Mouse (Mus musculus): ENCODE results near the gene Cutal. TPM values are rescaled to one million over a fixed set of nuclear protein-coding genes. Genes with fewer than 3 reads are reported as not detected.

The Cutal gene
- total RNA-seq, 2 experiments from 2014 or later, result 0.41 to 0.90 TPM

- no peak for DNase-seq
These were observed 45.9 kb downstream of the Cutal start for GRCm38 (mm10) chr2:34920144-34920543.

DNA sequence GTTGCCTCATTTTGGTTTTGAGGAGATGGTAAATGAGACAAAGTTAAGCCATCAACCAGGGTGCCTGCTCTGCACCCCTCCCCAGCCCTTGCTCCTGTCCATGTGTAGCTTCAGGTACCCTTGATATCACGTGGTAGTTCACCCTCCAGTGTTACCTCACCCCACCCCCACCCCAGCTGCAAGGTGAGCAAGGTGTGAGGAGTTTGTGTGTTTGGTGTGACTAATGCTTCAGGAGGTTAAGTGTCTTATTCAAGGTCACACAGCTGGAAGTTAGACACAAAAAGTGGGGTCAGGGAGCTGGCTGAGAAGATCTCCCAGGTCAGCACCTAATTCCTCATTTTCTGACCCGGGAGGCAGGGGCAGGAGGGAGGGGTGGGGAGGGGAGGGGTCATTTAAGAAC lies 48.5 kb downstream of the Cutal start:
- no peak for DNase-seq

GRCm38 (mm10) chr2:34927320-34927719 lies 53.1 kb downstream of the Cutal start:
- DNase-seq, result no peak

DNA sequence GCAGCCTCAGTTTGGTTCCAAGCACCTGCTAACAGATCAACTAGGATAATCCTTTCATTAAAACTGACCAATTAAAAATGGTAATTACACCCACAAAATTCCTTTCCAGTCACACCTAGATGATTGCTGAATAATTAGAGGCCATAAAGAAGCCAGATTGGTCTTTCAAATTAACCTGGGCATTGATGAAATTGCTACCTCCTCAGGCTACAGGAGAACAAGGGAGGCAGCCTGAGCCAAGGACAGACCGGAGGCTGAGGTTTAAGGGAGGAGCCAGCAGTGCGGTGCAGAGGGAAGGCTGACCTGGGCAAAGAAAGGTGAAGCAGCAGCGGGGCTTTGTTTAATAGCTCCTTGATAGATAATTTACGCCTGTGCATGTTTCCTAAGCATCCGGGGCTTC lies 63.3 kb downstream of the Cutal start:
- DNase-seq, result no peak

DNA sequence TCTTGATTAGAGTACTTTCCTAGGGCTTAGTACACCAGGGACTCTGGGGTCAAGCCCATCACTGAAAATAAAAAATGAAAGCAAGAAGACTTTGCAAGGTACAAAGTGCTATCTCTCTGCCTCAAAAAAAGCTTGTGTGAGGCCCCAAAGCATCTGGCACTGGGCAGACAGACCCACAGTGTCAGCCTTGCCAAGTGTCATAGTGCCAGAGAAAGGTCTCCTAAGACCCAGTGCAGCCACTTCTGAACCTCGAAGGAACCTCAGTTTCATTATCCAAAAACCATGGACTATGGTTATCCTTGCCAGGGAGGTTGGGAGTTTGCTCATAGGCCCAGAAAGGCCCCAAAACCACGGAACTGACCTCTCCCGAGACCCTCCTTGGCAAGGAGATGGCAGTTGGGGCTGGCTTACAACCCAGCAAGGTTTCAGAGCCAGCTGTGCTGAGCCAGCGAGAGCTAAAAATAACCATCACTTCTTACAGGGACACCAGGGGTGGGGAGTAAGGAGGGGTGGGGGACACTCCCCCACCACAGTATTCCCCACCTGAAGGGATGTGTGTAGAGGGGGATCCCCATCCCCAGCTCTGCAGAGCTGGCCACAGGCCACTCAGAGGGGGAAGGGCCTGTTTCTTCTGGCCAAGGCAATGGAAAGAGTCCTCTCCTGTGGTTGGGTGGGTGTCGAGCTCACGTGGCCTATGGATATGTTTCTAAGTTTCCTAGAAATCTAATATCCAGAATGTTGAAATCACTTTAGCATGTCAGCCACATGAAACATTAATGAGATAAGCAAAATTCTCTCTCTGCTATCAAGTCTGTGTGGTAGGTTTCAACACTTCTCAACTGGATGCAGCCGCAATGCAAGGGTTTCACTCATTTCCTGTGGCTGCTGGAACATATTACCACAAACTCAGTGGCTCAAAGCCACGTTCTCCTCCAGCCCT lies 64.3 kb downstream of the Cutal start:
- peak; percentile 63 for DNase-seq

- DNase-seq, result no peak
These were observed 66.0 kb downstream of the Cutal start for GRCm38 (mm10) chr2:34940246-34940645.

GRCm38 (mm10) chr2:34941061-34941675 lies 67.0 kb downstream of the Cutal start:
- DNase-seq, result no peak

Other genes starting within 250 kb of the Cutal start
- gene Gapvd1, start 119.2 kb upstream of the Cutal start, total RNA-seq (2021), result 10 to 100 TPM; 53.5 to 59.8 TPM
- 100 to 1,000 TPM; 417 to 448 TPM for gene Hspa5, start 102.4 kb upstream of the Cutal start, total RNA-seq (2021)
- gene Rabepk, start 74.5 kb upstream of the Cutal start, total RNA-seq (2021), result 10 to 100 TPM; 16.2 to 18.4 TPM
- gene Fbxw2, start 48.1 kb upstream of the Cutal start, total RNA-seq (2021), result 10 to 100 TPM; 56.9 to 61.8 TPM
- not detected for gene Gm34653, start 41.4 kb upstream of the Cutal start, total RNA-seq (2021)
- 10 to 100 TPM; 17.1 to 17.7 TPM for gene Psmd5, start 572 bp downstream of the Cutal start, total RNA-seq (2021)
- gene Phf19, start 39.6 kb downstream of the Cutal start, total RNA-seq (2021), result 1 to 10 TPM; 6.2 to 6.6 TPM
- 1 to 10 TPM in 1 of 2 experiments, under 1 TPM in 1; 0.41 to 1.7 TPM for gene Traf1, start 87.4 kb downstream of the Cutal start, total RNA-seq (2021)
- gene Hc, start 187.0 kb downstream of the Cutal start, total RNA-seq (2021), result under 1 TPM in 1 of 2 experiments, not detected in 1; 0.07 TPM
- gene AI182371, start 227.1 kb downstream of the Cutal start, total RNA-seq (2021), result under 1 TPM; 0.16 to 0.21 TPM
- gene Cntrl, start 235.1 kb downstream of the Cutal start, total RNA-seq (2021), result 10 to 100 TPM; 14.5 to 14.8 TPM

Measured in heart, postnatal 4 days (tissue).